Comparison of ENCODE assay signal across 9 mouse cellular contexts in genomic region chr9:107645153-107645510, GRCm38 (mm10). TPM values are rescaled to one million over a fixed set of nuclear protein-coding genes. Genes with fewer than 3 reads are reported as not detected.
DNase-seq lines count a peak whose midpoint lies in the region; ATAC-seq and TF ChIP-seq lines count a peak whose summit lies in the region.
"Had no signal": no experiment of that assay in that cellular context is flagged by ENCODE, and none has a peak within 500 bp of the region (broad histone marks: within the 10 kb centered on the region; RNA-seq: fewer than 3 reads in every experiment).

No protein-coding gene starts in this region.

- TF ChIP-seq CTCF in kidney, postnatal 0 days (IDR thresholded peaks at IDR 0.05; ENCODE audit: low read depth) = no peak

- 0 out of 2 replicates have a peak, but pooled peaks have one; percentile 6 for ATAC-seq in forebrain, embryonic 13.5 days
- peak; percentile 33; the same call in 1 of the 2 replicates for ATAC-seq in kidney, postnatal 0 days (replicated peaks; ENCODE audit: low FRiP score, low read depth)

- peak overlapping the region; percentile 66; the same call in 1 of the 2 replicates for H3K9ac ChIP-seq in forebrain, embryonic 13.5 days
- no peak overlapping the region for H3K9ac ChIP-seq in kidney, postnatal 0 days (ENCODE audit: low read depth, low read length)

- H3K4me1 ChIP-seq in forebrain, embryonic 13.5 days = peaks cover 39% of the 10 kb centered on the region
- H3K4me1 ChIP-seq in kidney, postnatal 0 days (replicated peaks; ENCODE audit: insufficient read depth, low read length) = no peaks in the 10 kb centered on the region; the same call in 1 of the 2 replicates

- WGBS in forebrain, embryonic 13.5 days = 52% methylated on average over 7 of the region's 7 CpGs
- WGBS in kidney, postnatal 0 days = 29% methylated on average over 7 of the region's 7 CpGs

- H3K9me3 ChIP-seq in forebrain, embryonic 13.5 days (replicated peaks) = no peaks in the 10 kb centered on the region
- no peaks in the 10 kb centered on the region for H3K9me3 ChIP-seq in kidney, postnatal 0 days (replicated peaks; ENCODE audit: low read length)
- H3K9me3 ChIP-seq: G1E had no signal

- no peak overlapping the region for H3K4me3 ChIP-seq in forebrain, embryonic 13.5 days
- H3K4me3 ChIP-seq in kidney, postnatal 0 days (replicated peaks; ENCODE audit: low read depth, low read length) = no peak overlapping the region
- H3K4me3 ChIP-seq in myocyte = peak overlapping the region; percentile 26

- H3ac ChIP-seq in myocyte (ENCODE audit: control insufficient read depth, insufficient read length) = no peak overlapping the region

- no peaks in the 10 kb centered on the region for H3K79me2 ChIP-seq in myocyte (ENCODE audit: control insufficient read depth, insufficient read depth)

- DNase-seq in kidney, adult 11 months = peak; percentile 67
- DNase-seq in kidney, postnatal 4 days = no peak
- no peak for DNase-seq in kidney, postnatal 0 days (ENCODE audit: low spot score)
- DNase-seq in spleen, postnatal 14 days (ENCODE audit: low spot score in 2 of 2) = no peak
- no peak for DNase-seq in thymus, postnatal 4 days
- DNase-seq in thymus, postnatal 25 days = no peak

- no peak overlapping the region for H3K27ac ChIP-seq in forebrain, embryonic 13.5 days
- H3K27ac ChIP-seq in kidney, postnatal 0 days = no peak overlapping the region

- no peaks in the 10 kb centered on the region for H3K36me3 ChIP-seq in forebrain, embryonic 13.5 days (ENCODE audit: poor library complexity, severe bottlenecking)
- H3K36me3 ChIP-seq in kidney, postnatal 0 days (ENCODE audit: insufficient read depth, low read length) = no peaks in the 10 kb centered on the region
- H3K36me3 ChIP-seq in myocyte (ENCODE audit: control insufficient read depth, insufficient read depth) = no peaks in the 10 kb centered on the region
- H3K36me3 ChIP-seq: G1E had no signal

- no peak for TF ChIP-seq POLR2A in myocyte (IDR thresholded peaks at IDR 0.05; ENCODE audit: insufficient read length, low read depth)

- H3K4me2 ChIP-seq in forebrain, embryonic 13.5 days = peak overlapping the region; percentile 67; the same call in 1 of the 2 replicates
- peak overlapping the region; percentile 61 for H3K4me2 ChIP-seq in kidney, postnatal 0 days (ENCODE audit: low read length)
- peak overlapping the region; percentile 96 for H3K4me2 ChIP-seq in myocyte (ENCODE audit: low read depth)

- no peaks in the 10 kb centered on the region for H3K27me3 ChIP-seq in forebrain, embryonic 13.5 days
- no peaks in the 10 kb centered on the region for H3K27me3 ChIP-seq in kidney, postnatal 0 days (ENCODE audit: insufficient read depth, low read length)
- no peaks in the 10 kb centered on the region for H3K27me3 ChIP-seq in myocyte (ENCODE audit: control insufficient read depth, insufficient read depth, insufficient read length)

TF ChIP-seq in myocyte, 11 proteins besides CTCF, POLR2A, EP300 and RAD21:
- no peak for TF ChIP-seq TCF3 (IDR thresholded peaks at IDR 0.05; ENCODE audit: insufficient read length, low read depth)
- no peak for TF ChIP-seq POLR2AphosphoS2 (IDR thresholded peaks at IDR 0.05; ENCODE audit: insufficient read length, low read depth)
- no peak for TF ChIP-seq E2F4 (IDR thresholded peaks at IDR 0.05; ENCODE audit: insufficient read depth)
- TF ChIP-seq MYOG (IDR thresholded peaks at IDR 0.05; ENCODE audit: control insufficient read depth in 1 of 3, insufficient read depth in 1 of 3, insufficient read length in 2 of 3, low read depth in 2 of 3) = no peak
- no peak for TF ChIP-seq MYOD1 (IDR thresholded peaks at IDR 0.05; ENCODE audit: control insufficient read depth in 1 of 3, insufficient read length in 2 of 3, low read depth in 2 of 3)
- TF ChIP-seq CEBPB (IDR thresholded peaks at IDR 0.05; ENCODE audit: insufficient read depth, poor library complexity, severe bottlenecking) = no peak
- no peak for TF ChIP-seq SRF (IDR thresholded peaks at IDR 0.05; ENCODE audit: control insufficient read depth, insufficient read length, low read depth)
- TF ChIP-seq MAX (IDR thresholded peaks at IDR 0.05; ENCODE audit: low read depth) = no peak
- no peak for TF ChIP-seq USF1 (IDR thresholded peaks at IDR 0.05; ENCODE audit: low read depth)
- TF ChIP-seq TCF12 (IDR thresholded peaks at IDR 0.05; ENCODE audit: insufficient read depth, poor library complexity, severe bottlenecking) = no peak

RNA-seq across cellular contexts. Expression of gene Gnai2, which starts 10.0 kb away (rescaled TPM):
- 397 and 426 TPM in 2 replicates for polyA plus RNA-seq in forebrain, embryonic 13.5 days (2015; fragmentation: Nextera tagmentation; extraction: Ambion mirVana)
- polyA plus RNA-seq in kidney, postnatal 0 days (2015; fragmentation: Nextera tagmentation; extraction: Ambion mirVana) = 351 and 359 TPM in 2 replicates
- 499 TPM for polyA plus RNA-seq in myocyte (2012; fragmentation: generic; extraction: Trizol)

RNA-seq across cellular contexts. Expression of gene Slc38a3, which starts 24.2 kb away (rescaled TPM):
- 14.3 and 14.6 TPM in 2 replicates for polyA plus RNA-seq in forebrain, embryonic 13.5 days (2015; fragmentation: Nextera tagmentation; extraction: Ambion mirVana)
- 12.9 and 14.7 TPM in 2 replicates for polyA plus RNA-seq in kidney, postnatal 0 days (2015; fragmentation: Nextera tagmentation; extraction: Ambion mirVana)
- polyA plus RNA-seq in myocyte (2012; fragmentation: generic; extraction: Trizol) = 0.06 TPM
- polyA plus RNA-seq: G1E had no signal

RNA-seq across cellular contexts. Expression of gene Gnat1, which starts 34.4 kb away (rescaled TPM):
- 1.3 and 1.8 TPM in 2 replicates for polyA plus RNA-seq in forebrain, embryonic 13.5 days (2015; fragmentation: Nextera tagmentation; extraction: Ambion mirVana)
- polyA plus RNA-seq in kidney, postnatal 0 days (2015; fragmentation: Nextera tagmentation; extraction: Ambion mirVana) = 0.89 and 1.2 TPM in 2 replicates
- not detected for polyA plus RNA-seq in myocyte (2012; fragmentation: generic; extraction: Trizol)
- polyA plus RNA-seq: G1E had no signal

RNA-seq across cellular contexts. Expression of gene Sema3b, which starts 36.1 kb away (rescaled TPM):
- 1.8 and 2.0 TPM in 2 replicates for polyA plus RNA-seq in forebrain, embryonic 13.5 days (2015; fragmentation: Nextera tagmentation; extraction: Ambion mirVana)
- 30.5 and 33.3 TPM in 2 replicates for polyA plus RNA-seq in kidney, postnatal 0 days (2015; fragmentation: Nextera tagmentation; extraction: Ambion mirVana)
- polyA plus RNA-seq in myocyte (2012; fragmentation: generic; extraction: Trizol) = 59.9 TPM
- polyA plus RNA-seq: G1E had no signal

RNA-seq across cellular contexts. Expression of gene Ifrd2, which starts 57.7 kb away (rescaled TPM):
- 15.4 and 20.8 TPM in 2 replicates for polyA plus RNA-seq in forebrain, embryonic 13.5 days (2015; fragmentation: Nextera tagmentation; extraction: Ambion mirVana)
- 28.9 and 29.9 TPM in 2 replicates for polyA plus RNA-seq in kidney, postnatal 0 days (2015; fragmentation: Nextera tagmentation; extraction: Ambion mirVana)
- 29.4 TPM for polyA plus RNA-seq in myocyte (2012; fragmentation: generic; extraction: Trizol)

Comparison
In these comparisons a context has a peak if more than half of its experiments do, and no peak if none do; other contexts are left out.
1. RNA of gene Slc38a3, which starts 24.2 kb away (polyA plus RNA-seq): 14.3 to 14.6 TPM in forebrain, embryonic 13.5 days and 12.9 to 14.7 TPM in kidney, postnatal 0 days; 0.06 TPM in myocyte (single experiment); every median in the first group is over 10 times any median in the second.
2. Peak in every context shown above with its lines, with median percentiles within 50 percentile points of each other: H3K4me2 ChIP-seq.